Mouse (Mus musculus) lung, postnatal 0 days (tissue): ENCODE results near the gene Chdh.

Experiments
- CTCF ChIP-seq: IDR thresholded peaks from 2 replicates; pipeline ENCODE4 v1.5.1; 2016; ENCODE audit warnings: antibody characterized with exemption, mild to moderate bottlenecking
- EP300 ChIP-seq: IDR thresholded peaks from 2 replicates; pipeline ENCODE4 v1.6.1; 2016; ENCODE audit warnings: antibody characterized with exemption, mild to moderate bottlenecking, control low read depth

DNA sequence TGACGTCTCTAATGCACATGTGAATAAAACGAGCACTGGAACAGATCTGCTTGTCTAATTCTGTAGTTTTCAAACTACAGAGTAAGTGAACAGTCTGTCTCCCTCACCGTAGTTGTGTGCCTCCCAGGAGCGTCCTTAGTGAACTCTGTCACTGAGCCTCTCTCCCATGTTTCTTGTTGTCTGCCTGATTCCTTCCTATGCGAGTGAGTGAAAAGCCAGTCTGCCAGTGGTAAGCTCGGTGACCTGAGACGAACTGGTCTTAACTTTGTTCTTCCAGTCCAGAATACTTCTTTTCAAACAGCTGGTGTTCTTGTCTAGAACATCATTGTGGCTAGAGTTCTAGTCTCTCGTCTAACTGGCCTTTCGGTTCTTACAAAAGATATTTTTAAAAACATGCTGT, 21.1 kb upstream of the Chdh start:
- TF ChIP-seq EP300, result no peak
- no peak for TF ChIP-seq CTCF
